Mouse (Mus musculus) bone marrow macrophage, adult 2 months (primary cell): ENCODE measurements at regions not wholly inside any gene's neighbourhood (a gene's known extent, or its start where the extent isn't known, plus 50 kb on each side); places are given as distances from the start of the nearest gene placed in this dataset.
A peak's percentile ranks its signal among the peaks of the same experiment; 100 is the strongest.

Experiments
- H3K27ac ChIP-seq: 2 replicates; pipeline ENCODE4 v1.5.1; 2012; ENCODE audit warnings: low read depth, low read length; ENCODE audit not compliant: insufficient read depth
- H3K4me1 ChIP-seq: 2 replicates; pipeline ENCODE4 v1.6.1; 2012; ENCODE audit warnings: low read length; ENCODE audit not compliant: control insufficient read depth, insufficient read depth
- H3K4me3 ChIP-seq: 2 replicates; pipeline ENCODE4 v1.5.1; 2012; ENCODE audit warnings: mild to moderate bottlenecking, low read length, moderate library complexity; ENCODE audit not compliant: insufficient read depth
- CTCF ChIP-seq: IDR thresholded peaks from 2 replicates; pipeline ENCODE4 v1.5.1; 2012; ENCODE audit warnings: low read depth, mild to moderate bottlenecking, low read length, moderate library complexity
- POLR2A ChIP-seq: IDR thresholded peaks from 2 replicates; pipeline ENCODE4 v1.6.1; 2012; ENCODE audit warnings: mild to moderate bottlenecking, low read depth, low read length, borderline replicate concordance

GRCm38 (mm10) chr10:44747419-44747818 is 219.1 kb upstream of the Prdm1 start:
- no peaks in the 10 kb centered on the region for H3K4me1 ChIP-seq
- TF ChIP-seq POLR2A: no peak
- TF ChIP-seq CTCF: no peak
- H3K27ac ChIP-seq: no peak overlapping the region
- H3K4me3 ChIP-seq: no peak overlapping the region

- H3K4me1 ChIP-seq: no peaks in the 10 kb centered on the region
- TF ChIP-seq POLR2A: no peak
- no peak for TF ChIP-seq CTCF
- H3K27ac ChIP-seq: no peak overlapping the region
- no peak overlapping the region for H3K4me3 ChIP-seq
Observed at GRCm38 (mm10) chr10:44744221-44744620, 215.9 kb upstream of the Prdm1 start.

GRCm38 (mm10) chr10:44733641-44734040 is 205.3 kb upstream of the Prdm1 start:
- TF ChIP-seq POLR2A (no peak), CTCF (no peak)
- Histone ChIP-seq H3K4me1 (peaks cover 8% of the 10 kb centered on the region), H3K4me3 (no peak overlapping the region), H3K27ac (no peak overlapping the region)

- peaks cover 11% of the 10 kb centered on the region for H3K4me1 ChIP-seq
- H3K4me3 ChIP-seq: no peak overlapping the region
- TF ChIP-seq CTCF: no peak
- TF ChIP-seq POLR2A: no peak
- H3K27ac ChIP-seq: no peak overlapping the region
Observed at GRCm38 (mm10) chr10:44730721-44731120, 202.4 kb upstream of the Prdm1 start.

- TF ChIP-seq POLR2A: no peak
- Histone ChIP-seq H3K4me3 (0 out of 2 replicates have a peak overlapping the region, but pooled peaks have one; percentile 1), H3K27ac (0 out of 2 replicates have a peak overlapping the region, but pooled peaks have one; percentile 0), H3K4me1 (peaks cover 8% of the 10 kb centered on the region)
Observed at GRCm38 (mm10) chr10:44728963-44729362, 200.7 kb upstream of the Prdm1 start.

GRCm38 (mm10) chr10:44724575-44724974 is 196.3 kb upstream of the Prdm1 start:
- Histone ChIP-seq H3K4me3 (no peak overlapping the region), H3K4me1 (peaks cover 6% of the 10 kb centered on the region), H3K27ac (no peak overlapping the region)
- TF ChIP-seq POLR2A (no peak), CTCF (no peak)

- H3K27ac ChIP-seq: no peak overlapping the region
- peaks cover 5% of the 10 kb centered on the region for H3K4me1 ChIP-seq
- no peak overlapping the region for H3K4me3 ChIP-seq
- TF ChIP-seq CTCF: no peak
- TF ChIP-seq POLR2A: no peak
Observed at GRCm38 (mm10) chr10:44723845-44724244, 195.5 kb upstream of the Prdm1 start.

- Histone ChIP-seq H3K27ac (no peak overlapping the region), H3K4me1 (peaks cover 1% of the 10 kb centered on the region), H3K4me3 (no peak overlapping the region)
- TF ChIP-seq POLR2A (no peak), CTCF (no peak)
Observed at GRCm38 (mm10) chr10:44723321-44723720, 195.0 kb upstream of the Prdm1 start.

- H3K4me1 ChIP-seq: no peaks in the 10 kb centered on the region
- H3K27ac ChIP-seq: no peak overlapping the region
- TF ChIP-seq POLR2A (no peak), CTCF (no peak)
- H3K4me3 ChIP-seq: no peak overlapping the region
Observed at GRCm38 (mm10) chr10:44721670-44722069, 193.4 kb upstream of the Prdm1 start.

- Histone ChIP-seq H3K4me1 (no peaks in the 10 kb centered on the region), H3K4me3 (no peak overlapping the region), H3K27ac (no peak overlapping the region)
- TF ChIP-seq CTCF: no peak
- TF ChIP-seq POLR2A: no peak
Observed at GRCm38 (mm10) chr10:44716612-44717011, 188.3 kb upstream of the Prdm1 start.

- TF ChIP-seq CTCF: no peak
- TF ChIP-seq POLR2A: no peak
- Histone ChIP-seq H3K4me3 (no peak overlapping the region), H3K4me1 (no peaks in the 10 kb centered on the region), H3K27ac (no peak overlapping the region)
Observed at GRCm38 (mm10) chr10:44715902-44716301, 187.6 kb upstream of the Prdm1 start.
